Mouse (Mus musculus): Measurements from ENCODE around the gene BC049715. TPM values are rescaled to one million over a fixed set of nuclear protein-coding genes. Genes with fewer than 3 reads are reported as not detected.

The BC049715 gene
- polyA plus RNA-seq, 1 experiment from 2014 or later, result 1.6 TPM

DNA sequence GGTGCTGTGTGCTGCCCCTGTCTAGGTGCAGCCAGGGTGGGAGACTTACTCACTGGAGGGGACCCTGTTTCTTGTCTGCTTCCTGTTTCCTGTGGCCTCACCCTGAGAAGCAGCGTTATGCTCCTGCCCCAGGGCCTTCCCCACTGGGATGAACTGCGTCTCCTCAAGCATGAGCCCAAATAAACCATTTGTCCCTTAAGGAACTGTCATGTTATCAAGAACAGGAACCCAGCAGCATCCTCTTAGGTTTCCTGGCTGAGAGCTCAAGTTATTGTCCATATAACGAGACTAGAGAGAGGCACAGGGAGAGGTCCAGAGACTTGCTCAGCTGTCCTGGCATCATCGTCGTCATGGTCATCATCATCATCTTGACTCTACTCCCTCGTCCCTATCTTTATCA is 22.8 kb downstream of the BC049715 start:
- Histone ChIP-seq H3K36me3 (ENCODE audit: inconsistent target) (no peaks in the 10 kb centered on the region), H3K4me3 (ENCODE audit: inconsistent target) (no peak overlapping the region), H3K79me2 (ENCODE audit: inconsistent target) (no peaks in the 10 kb centered on the region), H3K27ac (no peak overlapping the region)
- 70% methylated on average over 4 of the region's 6 CpGs for WGBS (ENCODE audit: missing documents)

DNA sequence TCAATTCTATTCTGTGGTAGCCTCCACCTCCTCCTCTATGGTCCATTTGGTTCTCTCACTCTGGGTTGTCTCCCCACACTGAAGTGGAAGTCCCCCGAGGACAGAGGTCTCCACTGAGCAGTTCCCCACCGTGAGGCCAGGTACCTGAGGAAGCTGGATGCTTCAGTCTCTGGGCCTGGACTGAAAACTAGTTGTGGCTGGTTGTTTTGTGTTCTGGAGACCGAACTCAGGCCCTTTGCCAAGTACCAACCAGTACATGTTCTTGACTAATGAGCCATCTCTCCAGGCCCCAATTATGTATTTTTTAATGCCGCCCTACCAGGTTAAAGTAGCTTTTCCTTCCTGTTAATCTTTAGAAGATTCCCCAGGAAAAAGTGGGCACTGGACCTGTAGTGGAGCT is 24.9 kb downstream of the BC049715 start:
- Histone ChIP-seq H3K4me3 (ENCODE audit: inconsistent target) (no peak overlapping the region), H3K36me3 (ENCODE audit: inconsistent target) (no peaks in the 10 kb centered on the region), H3K79me2 (ENCODE audit: inconsistent target) (no peaks in the 10 kb centered on the region), H3K27ac (no peak overlapping the region)
- WGBS (ENCODE audit: missing documents), result 82% methylated on average over 4 of the region's 4 CpGs

DNA sequence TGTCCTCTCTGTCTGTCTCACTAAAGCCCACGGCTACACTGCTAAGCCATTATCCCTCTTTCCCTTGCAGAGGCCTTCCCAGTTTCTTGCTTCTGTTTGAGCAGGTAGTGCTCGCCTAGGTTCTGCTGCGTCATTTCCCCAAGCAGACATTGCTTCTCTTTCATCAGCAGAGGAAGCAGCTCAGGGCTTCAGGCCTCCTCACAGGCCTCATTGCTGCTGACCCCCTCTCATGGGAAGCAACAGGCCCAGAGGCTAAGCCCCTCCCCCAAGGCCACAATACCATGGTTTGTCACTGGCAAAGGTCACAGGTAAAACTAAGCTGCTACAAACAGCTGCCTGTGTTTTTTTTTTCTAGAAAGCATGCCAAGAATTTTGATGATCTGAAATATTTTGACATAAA is 25.3 kb downstream of the BC049715 start:
- no peak overlapping the region for H3K27ac ChIP-seq
- no peaks in the 10 kb centered on the region for H3K36me3 ChIP-seq (ENCODE audit: inconsistent target)
- no peak overlapping the region for H3K4me3 ChIP-seq (ENCODE audit: inconsistent target)
- 12% methylated on average over 3 of the region's 3 CpGs for WGBS (ENCODE audit: missing documents)
- H3K79me2 ChIP-seq (ENCODE audit: inconsistent target), result no peaks in the 10 kb centered on the region

DNA sequence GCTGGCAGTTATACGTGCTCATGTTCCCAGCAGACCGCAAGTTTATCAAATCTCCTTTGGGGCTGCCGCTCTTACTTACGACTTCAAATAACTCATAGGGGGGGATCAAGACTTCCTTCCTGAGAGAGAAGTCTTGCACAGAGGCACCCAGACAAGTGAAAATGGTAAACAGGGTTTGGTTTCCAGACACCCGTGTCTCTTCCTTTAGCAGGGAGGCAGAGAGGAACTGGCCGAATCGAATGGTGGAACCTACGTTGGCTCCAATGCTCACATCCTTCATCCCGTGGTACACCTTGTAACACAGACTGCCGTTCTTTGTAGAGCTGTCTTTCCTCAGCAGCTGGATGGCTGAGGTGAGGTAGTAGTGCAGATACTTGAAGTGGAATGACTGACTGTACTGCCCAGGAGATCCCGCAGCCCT is 26.9 kb downstream of the BC049715 start:
- Histone ChIP-seq H3K4me3 (ENCODE audit: inconsistent target) (no peak overlapping the region), H3K36me3 (ENCODE audit: inconsistent target) (no peaks in the 10 kb centered on the region), H3K27ac (no peak overlapping the region), H3K79me2 (ENCODE audit: inconsistent target) (no peaks in the 10 kb centered on the region)
- 35% methylated on average over 11 of the region's 11 CpGs for WGBS (ENCODE audit: missing documents)

DNA sequence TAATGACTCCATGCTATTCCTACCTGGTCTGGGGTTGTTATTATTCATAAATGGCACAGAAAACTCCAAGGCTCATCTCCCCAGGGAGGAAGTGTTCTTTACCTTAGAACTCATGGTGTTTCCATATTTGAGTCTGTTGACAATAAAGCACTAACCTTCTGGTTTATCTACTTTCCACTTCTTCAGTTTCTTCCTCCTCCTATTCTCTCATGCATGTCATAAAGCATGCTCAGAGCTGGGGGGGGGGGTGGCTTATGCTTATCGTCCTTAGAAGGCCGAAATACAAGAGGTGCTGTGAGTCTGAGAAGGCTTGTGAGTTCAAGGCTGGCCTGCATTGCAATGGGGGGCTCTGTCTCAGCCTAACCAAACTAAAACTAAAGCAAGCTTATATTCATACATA is 27.8 kb downstream of the BC049715 start:
- no peak overlapping the region for H3K27ac ChIP-seq
- no peaks in the 10 kb centered on the region for H3K36me3 ChIP-seq (ENCODE audit: inconsistent target)

DNA sequence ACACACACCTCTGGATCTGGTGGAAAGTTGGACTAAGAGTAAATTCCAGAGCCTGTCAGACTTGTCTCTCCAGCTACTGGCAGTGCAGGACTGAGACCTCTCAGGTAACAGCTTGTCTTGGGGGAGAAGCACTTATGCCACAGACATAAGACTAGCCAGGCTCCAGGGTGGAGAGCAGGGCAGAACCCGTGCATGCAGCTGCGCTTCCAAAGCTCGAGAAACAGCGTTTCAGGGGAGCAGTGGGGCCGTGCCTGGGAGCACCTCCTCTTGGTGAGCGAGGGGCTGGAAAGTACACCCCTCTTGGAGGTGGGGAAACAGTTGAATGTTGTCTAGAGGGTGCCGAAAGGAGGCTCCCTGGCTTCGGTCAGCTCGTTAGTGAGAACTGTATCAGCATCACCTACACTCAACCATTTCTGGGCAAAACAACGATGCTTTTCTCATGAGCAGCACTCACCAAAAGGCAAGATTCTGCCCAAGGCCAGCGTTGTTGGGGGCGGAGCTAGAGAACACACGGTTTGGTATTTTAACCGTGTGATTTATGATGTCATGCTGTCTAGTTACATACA is 28.7 kb downstream of the BC049715 start:
- Histone ChIP-seq H3K36me3 (ENCODE audit: inconsistent target) (no peaks in the 10 kb centered on the region), H3K27ac (no peak overlapping the region), H3K79me2 (ENCODE audit: inconsistent target) (no peaks in the 10 kb centered on the region), H3K4me3 (ENCODE audit: inconsistent target) (no peak overlapping the region)
- 24% methylated on average over 13 of the region's 14 CpGs for WGBS (ENCODE audit: missing documents)

More for the DNA sequence above, 27.8 kb downstream of the BC049715 start:
- WGBS (ENCODE audit: missing documents), result 83% methylated on average over 2 of the region's 2 CpGs
- no peak overlapping the region for H3K4me3 ChIP-seq (ENCODE audit: inconsistent target)
- H3K79me2 ChIP-seq (ENCODE audit: inconsistent target), result no peaks in the 10 kb centered on the region

DNA sequence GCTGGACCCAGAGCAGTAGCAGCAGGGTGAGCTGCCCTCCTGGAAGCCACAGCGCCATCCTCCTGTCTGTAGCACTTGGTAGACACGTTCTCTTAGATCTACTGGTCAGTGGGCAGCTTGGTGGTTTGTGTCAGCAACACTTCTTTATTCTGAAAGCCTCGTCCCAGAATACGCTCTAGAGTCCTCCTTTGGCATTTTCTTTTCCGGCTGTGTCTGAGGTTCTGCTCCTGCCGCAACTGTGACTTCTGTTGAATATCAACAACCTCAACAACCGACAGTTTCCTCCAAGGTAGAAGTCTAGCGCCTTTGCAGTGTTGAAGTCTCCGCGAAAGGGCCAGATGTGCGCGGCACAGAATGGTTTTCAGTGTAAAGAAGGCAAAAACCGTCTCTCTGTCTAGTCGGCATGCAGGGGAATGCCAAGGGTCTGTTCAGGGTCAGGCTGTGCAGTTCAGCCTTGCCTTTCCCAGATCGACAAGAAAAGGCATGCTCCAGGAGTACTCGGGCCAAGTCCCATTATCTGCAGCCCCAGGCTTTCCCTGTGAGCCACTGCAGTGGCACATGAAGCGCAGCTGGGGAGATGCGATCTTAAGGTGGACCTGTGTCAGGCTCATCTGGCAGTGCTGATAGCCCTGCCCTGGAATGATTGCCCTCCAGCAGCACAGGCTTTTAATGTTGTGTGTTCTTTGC is 29.9 kb downstream of the BC049715 start, which contains the start of gene Art4:
Art4 (minus strand) TSS at position 548 of the 687 bp plus-strand sequence.
- no peaks in the 10 kb centered on the region for H3K79me2 ChIP-seq (ENCODE audit: inconsistent target)
- no peaks in the 10 kb centered on the region for H3K36me3 ChIP-seq (ENCODE audit: inconsistent target)
- no peak within 1 kb of the TSS for H3K4me3 ChIP-seq (ENCODE audit: inconsistent target)
- WGBS (ENCODE audit: missing documents), result 32% methylated on average over 18 of the region's 18 CpGs
- no peak within 1 kb of the TSS for H3K27ac ChIP-seq

DNA sequence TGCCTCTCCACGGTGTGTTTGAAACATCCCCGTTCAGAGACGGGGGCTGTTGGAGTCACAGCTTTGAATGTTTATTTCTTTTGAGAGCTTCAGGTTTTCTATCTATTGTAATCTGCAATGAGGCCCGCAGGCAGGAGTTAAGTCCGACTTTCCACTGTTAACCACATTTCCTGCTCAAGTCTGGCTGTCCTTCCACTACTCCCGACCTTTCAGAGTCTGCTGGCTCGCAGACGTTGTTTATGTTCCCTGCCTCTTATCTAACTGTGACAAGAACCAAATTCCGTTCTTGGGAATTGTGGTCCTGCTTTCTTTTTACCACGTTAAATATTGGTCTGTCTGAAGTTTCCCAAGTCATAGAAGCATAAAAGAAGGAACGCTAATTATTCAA is 30.4 kb downstream of the BC049715 start:
- no peak overlapping the region for H3K4me3 ChIP-seq (ENCODE audit: inconsistent target)
- H3K27ac ChIP-seq, result no peak overlapping the region
- 37% methylated on average over 11 of the region's 11 CpGs for WGBS (ENCODE audit: missing documents)
- no peaks in the 10 kb centered on the region for H3K36me3 ChIP-seq (ENCODE audit: inconsistent target)
- H3K79me2 ChIP-seq (ENCODE audit: inconsistent target), result no peaks in the 10 kb centered on the region

DNA sequence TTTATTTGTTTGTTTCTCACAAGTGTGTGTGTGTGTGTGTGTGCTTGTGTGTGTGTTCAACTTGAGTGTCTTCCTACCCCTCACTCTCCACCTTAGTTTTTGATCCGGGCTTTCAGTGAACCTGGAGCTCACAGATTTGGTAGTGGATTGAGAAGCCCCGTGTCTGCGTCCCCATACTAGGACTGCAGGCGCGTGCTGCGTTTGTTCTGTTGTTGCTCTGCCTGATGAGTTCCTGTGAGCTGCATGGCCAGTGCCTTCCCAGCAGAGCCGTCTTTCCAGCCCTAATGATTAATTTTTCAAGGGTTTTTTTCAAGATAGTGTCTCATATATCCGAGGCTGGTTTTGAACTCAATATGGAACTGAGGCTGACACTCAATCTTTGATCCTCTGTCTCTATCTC is 31.0 kb downstream of the BC049715 start:
- Histone ChIP-seq H3K4me3 (ENCODE audit: inconsistent target) (no peak overlapping the region), H3K27ac (no peak overlapping the region), H3K36me3 (ENCODE audit: inconsistent target) (no peaks in the 10 kb centered on the region), H3K79me2 (ENCODE audit: inconsistent target) (no peaks in the 10 kb centered on the region)
- 78% methylated on average over 8 of the region's 8 CpGs for WGBS (ENCODE audit: missing documents)

DNA sequence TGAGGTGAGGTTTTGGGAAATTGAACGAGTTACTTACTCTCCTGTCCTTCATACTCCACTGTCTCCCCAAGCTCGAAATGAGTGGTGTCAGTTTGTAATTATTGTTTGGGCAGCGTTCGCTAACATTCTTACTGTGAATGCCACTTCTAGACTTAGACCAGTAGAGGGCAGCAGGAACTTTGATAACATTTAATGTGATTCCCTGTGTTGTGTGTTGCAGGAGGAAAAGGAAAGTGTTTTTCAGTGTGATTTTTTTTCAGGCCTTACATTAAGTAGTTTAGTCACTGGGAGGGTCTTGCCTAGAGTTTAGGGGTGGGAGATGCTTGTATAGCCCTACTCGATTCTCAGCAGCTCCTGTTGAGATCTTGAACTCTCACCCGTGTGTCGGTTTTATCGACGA is 33.6 kb downstream of the BC049715 start:
- Histone ChIP-seq H3K36me3 (ENCODE audit: inconsistent target) (no peaks in the 10 kb centered on the region), H3K79me2 (ENCODE audit: inconsistent target) (no peaks in the 10 kb centered on the region), H3K27ac (no peak overlapping the region), H3K4me3 (ENCODE audit: inconsistent target) (no peak overlapping the region)
- 51% methylated on average over 9 of the region's 9 CpGs for WGBS (ENCODE audit: missing documents)

DNA sequence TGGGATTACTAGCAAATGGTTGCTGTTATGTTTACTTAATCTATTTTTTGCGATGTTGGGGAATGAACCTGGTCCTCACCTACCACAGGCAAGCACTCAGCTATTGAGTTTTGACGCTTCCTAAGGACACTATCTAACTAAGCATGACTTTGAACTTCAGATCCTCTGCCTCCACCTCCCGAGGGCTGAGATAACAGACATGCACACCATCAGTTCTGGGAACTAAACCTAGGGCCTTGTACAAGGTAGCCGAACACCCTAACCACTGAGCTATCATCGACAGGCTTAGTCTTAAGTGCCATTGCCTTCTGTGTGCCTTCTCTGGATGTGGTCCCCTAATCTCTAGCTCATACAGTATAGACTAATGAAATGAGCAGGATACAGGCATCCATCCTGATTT is 37.9 kb downstream of the BC049715 start:
- no peak overlapping the region for H3K27ac ChIP-seq
- 95% methylated on average over 5 of the region's 5 CpGs for WGBS (ENCODE audit: missing documents)
- H3K79me2 ChIP-seq (ENCODE audit: inconsistent target), result no peaks in the 10 kb centered on the region
- no peak overlapping the region for H3K4me3 ChIP-seq (ENCODE audit: inconsistent target)
- no peaks in the 10 kb centered on the region for H3K36me3 ChIP-seq (ENCODE audit: inconsistent target)

DNA sequence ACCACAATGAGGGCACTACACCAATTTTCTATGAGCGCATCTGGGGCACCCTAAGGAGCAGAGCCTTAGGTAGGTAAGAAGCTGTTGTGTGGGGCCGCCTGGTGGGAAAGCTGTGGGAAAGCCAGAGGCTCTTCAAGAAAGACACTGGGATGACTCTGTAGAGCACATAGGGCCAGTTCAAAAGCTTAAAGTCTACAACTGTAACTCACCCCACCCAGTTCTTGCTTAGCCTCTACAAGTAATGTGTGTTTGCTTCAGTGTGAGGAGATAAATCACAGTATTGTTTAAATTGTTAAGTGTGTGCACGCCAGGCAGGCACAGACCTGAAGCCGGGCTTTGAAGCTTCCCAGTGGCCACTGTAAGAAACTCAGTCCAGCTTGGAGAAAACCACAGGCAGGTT is 38.7 kb downstream of the BC049715 start:
- 95% methylated on average over 4 of the region's 4 CpGs for WGBS (ENCODE audit: missing documents)
- Histone ChIP-seq H3K4me3 (ENCODE audit: inconsistent target) (no peak overlapping the region), H3K27ac (no peak overlapping the region), H3K36me3 (ENCODE audit: inconsistent target) (no peaks in the 10 kb centered on the region), H3K79me2 (ENCODE audit: inconsistent target) (no peaks in the 10 kb centered on the region)

DNA sequence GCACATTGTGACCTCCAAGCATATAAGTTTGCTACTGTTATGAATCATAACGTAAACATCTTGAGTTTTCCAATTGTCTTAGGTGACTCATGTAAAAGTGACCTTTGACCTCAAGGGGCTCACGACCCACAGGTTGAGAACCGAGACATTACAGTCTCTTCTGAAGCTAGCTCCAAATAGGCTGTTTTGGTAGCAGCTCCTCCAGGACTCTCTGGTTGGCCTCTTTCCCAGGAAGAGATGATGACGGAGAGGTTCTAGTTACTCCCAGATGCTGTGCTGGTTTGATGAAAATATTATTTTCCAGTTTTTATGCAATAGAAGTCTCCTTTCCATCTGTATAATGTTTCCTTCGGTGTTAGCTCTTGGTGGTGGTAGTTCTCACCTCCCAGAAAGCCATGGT is 41.5 kb downstream of the BC049715 start:
- no peak overlapping the region for H3K4me3 ChIP-seq (ENCODE audit: inconsistent target)
- WGBS (ENCODE audit: missing documents), result 92% methylated on average over 5 of the region's 5 CpGs
- H3K79me2 ChIP-seq (ENCODE audit: inconsistent target), result no peaks in the 10 kb centered on the region

DNA sequence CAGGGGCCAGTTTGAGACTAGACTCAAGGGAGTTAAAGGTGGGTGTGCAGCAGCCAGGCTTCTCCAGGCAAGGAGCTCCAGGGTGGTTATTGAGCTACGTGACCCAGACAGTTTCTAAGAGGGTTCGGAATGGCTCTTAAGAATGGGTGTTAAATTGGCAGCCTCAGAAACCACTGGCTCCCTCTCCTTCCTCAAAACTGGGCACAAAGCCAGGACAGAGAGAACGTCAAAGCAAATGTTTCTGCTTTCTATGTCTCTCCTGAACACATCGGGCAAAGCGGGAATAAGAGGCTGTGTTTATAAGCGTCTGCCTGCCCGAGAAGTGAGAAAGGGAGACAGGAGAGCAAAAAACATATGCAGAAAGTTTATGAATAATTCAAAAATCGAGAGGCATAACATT is 47.2 kb downstream of the BC049715 start:
- Histone ChIP-seq H3K36me3 (ENCODE audit: inconsistent target) (no peaks in the 10 kb centered on the region), H3K27ac (no peak overlapping the region), H3K79me2 (ENCODE audit: inconsistent target) (no peaks in the 10 kb centered on the region), H3K4me3 (ENCODE audit: inconsistent target) (no peak overlapping the region)
- 23% methylated on average over 8 of the region's 8 CpGs for WGBS (ENCODE audit: missing documents)

More for the DNA sequence above, 41.5 kb downstream of the BC049715 start:
- H3K27ac ChIP-seq, result no peak overlapping the region
- no peaks in the 10 kb centered on the region for H3K36me3 ChIP-seq (ENCODE audit: inconsistent target)

DNA sequence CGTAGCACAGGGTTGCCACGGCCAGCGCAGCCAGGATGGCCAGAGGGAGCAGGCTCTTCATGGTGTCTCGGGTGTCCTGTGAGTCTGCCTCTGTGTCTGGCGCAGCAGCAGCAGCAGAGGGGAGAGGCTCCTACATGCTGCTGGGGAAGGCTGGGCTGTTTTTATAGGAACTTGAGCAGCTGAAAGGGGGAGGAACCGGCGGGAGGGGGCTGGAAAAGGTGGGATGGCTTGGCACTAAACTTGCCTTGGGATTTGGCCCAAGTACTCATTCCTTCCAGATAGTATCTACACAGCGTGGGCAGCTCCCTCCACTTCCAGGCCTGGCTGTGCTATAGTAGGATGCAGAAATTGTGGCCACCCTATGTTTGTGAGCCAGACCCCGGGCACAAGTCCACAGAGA is 48.2 kb downstream of the BC049715 start, which contains the start of gene Mgp:
Mgp (minus strand) TSS at position 154 of the 400 bp plus-strand sequence.
- Histone ChIP-seq H3K27ac (no peak within 1 kb of the TSS), H3K79me2 (ENCODE audit: inconsistent target) (no peaks in the 10 kb centered on the region), H3K36me3 (ENCODE audit: inconsistent target) (no peaks in the 10 kb centered on the region), H3K4me3 (ENCODE audit: inconsistent target) (no peak within 1 kb of the TSS)
- 82% methylated on average over 9 of the region's 9 CpGs for WGBS (ENCODE audit: missing documents)

Measured in macrophage (primary cell).